In the genomic region with DNA sequence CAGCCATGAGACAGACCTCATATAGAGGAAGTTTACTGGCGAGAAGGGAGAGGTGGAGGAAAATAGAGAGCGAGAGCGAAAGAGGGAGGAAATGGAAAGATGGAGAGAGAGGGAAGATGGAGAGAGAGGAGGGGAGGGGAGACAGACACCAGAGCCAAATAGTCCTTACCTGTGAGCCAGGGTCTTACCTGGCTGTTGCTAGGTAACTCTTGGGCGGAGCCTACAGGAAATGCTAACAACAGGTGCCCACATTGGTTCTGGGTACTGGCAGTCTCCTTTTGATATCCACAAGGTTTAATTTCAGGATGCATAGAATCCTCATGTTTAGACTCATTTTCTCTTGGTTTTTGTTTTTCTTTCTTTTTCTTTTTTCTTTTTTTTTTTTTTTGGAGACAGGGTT, we compare ENCODE assay signal across 8 mouse cellular contexts. TPM values are rescaled to one million over a fixed set of nuclear protein-coding genes. Genes with fewer than 3 reads are reported as not detected.
DNase-seq lines count a peak whose midpoint lies in the region; ATAC-seq lines count a peak whose summit lies in the region.

No protein-coding gene starts in this region.

- peak overlapping the region; percentile 49 for H3K4me3 ChIP-seq in heart, embryonic 11.5 days (ENCODE audit: low read depth, low read length)
- H3K4me3 ChIP-seq in hindbrain, embryonic 11.5 days (ENCODE audit: low read depth, low read length): no peak overlapping the region
- H3K4me3 ChIP-seq in midbrain, embryonic 10.5 days: peak overlapping the region; percentile 56

- H3K9me3 ChIP-seq in heart, embryonic 11.5 days (replicated peaks; ENCODE audit: control insufficient read depth, low read length): no peaks in the 10 kb centered on the region
- no peaks in the 10 kb centered on the region for H3K9me3 ChIP-seq in hindbrain, embryonic 11.5 days (ENCODE audit: control insufficient read depth, low read length)
- no peaks in the 10 kb centered on the region for H3K9me3 ChIP-seq in midbrain, embryonic 10.5 days (replicated peaks)

- H3K4me1 ChIP-seq in heart, embryonic 11.5 days (ENCODE audit: control insufficient read depth, insufficient read depth, low read length): peaks cover 14% of the 10 kb centered on the region
- H3K4me1 ChIP-seq in hindbrain, embryonic 11.5 days (replicated peaks; ENCODE audit: control insufficient read depth, insufficient read depth, low read length): peaks cover 3% of the 10 kb centered on the region; the same call in 1 of the 2 replicates
- H3K4me1 ChIP-seq in midbrain, embryonic 10.5 days: peaks cover 15% of the 10 kb centered on the region

- WGBS in heart, embryonic 11.5 days (ENCODE audit: insufficient replicate concordance): 57% methylated on average over 4 of the region's 4 CpGs
- 76% methylated on average over 4 of the region's 4 CpGs for WGBS in hindbrain, embryonic 11.5 days
- 65% methylated on average over 4 of the region's 4 CpGs for WGBS in midbrain, embryonic 10.5 days

- no peak for ATAC-seq in heart, embryonic 11.5 days (replicated peaks; ENCODE audit: insufficient number of reproducible peaks, low FRiP score, low TSS enrichment)
- no peak for ATAC-seq in hindbrain, embryonic 11.5 days (ENCODE audit: low FRiP score)

- DNase-seq in heart, adult 8-10 months (ENCODE audit: low spot score): no peak
- DNase-seq in ES-CJ7 (ENCODE audit: low read depth, low spot score) (peak; percentile 52), adipocyte (ENCODE audit: low spot score) (no peak)
- no peak for DNase-seq in hindbrain, embryonic 11.5 days (ENCODE audit: low spot score)
- no peak for DNase-seq in midbrain, embryonic 10.5 days (ENCODE audit: low spot score)
- no peak for DNase-seq in adrenal gland, postnatal 10 days
- no peak for DNase-seq in layer of hippocampus, adult 8-10 months (ENCODE audit: low spot score in 2 of 2)

- peaks cover 3% of the 10 kb centered on the region; the same call in 1 of the 2 replicates for H3K36me3 ChIP-seq in heart, embryonic 11.5 days (ENCODE audit: control insufficient read depth, insufficient read depth, low read length)
- peaks cover 8% of the 10 kb centered on the region for H3K36me3 ChIP-seq in hindbrain, embryonic 11.5 days (ENCODE audit: control insufficient read depth, insufficient read depth, low read length)
- H3K36me3 ChIP-seq in midbrain, embryonic 10.5 days: peaks cover 27% of the 10 kb centered on the region

- H3K27ac ChIP-seq in heart, embryonic 11.5 days (ENCODE audit: low read depth, low read length): no peak overlapping the region
- no peak overlapping the region for H3K27ac ChIP-seq in hindbrain, embryonic 11.5 days (ENCODE audit: low read depth, low read length)
- H3K27ac ChIP-seq in midbrain, embryonic 10.5 days (replicated peaks): peak overlapping the region; percentile 77; the same call in 1 of the 2 replicates

- peak overlapping the region; percentile 98 for H3K4me2 ChIP-seq in heart, embryonic 11.5 days
- peak overlapping the region; percentile 51 for H3K4me2 ChIP-seq in hindbrain, embryonic 11.5 days (replicated peaks; ENCODE audit: low read depth, low read length)

- H3K27me3 ChIP-seq in heart, embryonic 11.5 days (ENCODE audit: control insufficient read depth, insufficient read depth, low read length): peaks cover 6% of the 10 kb centered on the region
- peaks cover 4% of the 10 kb centered on the region; the same call in 1 of the 2 replicates for H3K27me3 ChIP-seq in hindbrain, embryonic 11.5 days (ENCODE audit: control insufficient read depth, insufficient read depth, low read length)
- peaks cover 24% of the 10 kb centered on the region for H3K27me3 ChIP-seq in midbrain, embryonic 10.5 days (ENCODE audit: low read depth, poor library complexity, severe bottlenecking)

- H3K9ac ChIP-seq in heart, embryonic 11.5 days (ENCODE audit: low read depth, low read length): peak overlapping the region; percentile 68; the same call in 1 of the 2 replicates
- H3K9ac ChIP-seq in hindbrain, embryonic 11.5 days (ENCODE audit: low read depth, low read length): no peak overlapping the region

RNA-seq across cellular contexts. Expression of a gene that starts 1.1 kb away (rescaled TPM):
- 44.2 and 49.6 TPM in 2 replicates for polyA plus RNA-seq in heart, embryonic 11.5 days (2014; fragmentation: Nextera tagmentation; extraction: Ambion mirVana)
- 1 to 10 TPM; 2.2 to 5.9 (median 4.1) TPM for total RNA-seq in heart, adult 8-10 months (2022)
- 51.1 and 57.8 TPM in 2 replicates for polyA plus RNA-seq in hindbrain, embryonic 11.5 days (2014; fragmentation: Nextera tagmentation; extraction: Ambion mirVana)
- polyA plus RNA-seq in midbrain, embryonic 10.5 days (2016; fragmentation: Nextera tagmentation; extraction: Ambion mirVana): 64.7 and 71.7 TPM in 2 replicates
- total RNA-seq in adrenal gland, postnatal 10 days (2021): 10 to 100 TPM; 16.1 to 21.1 TPM
- 10 to 100 TPM; 13.0 to 18.4 (median 14.5) TPM for total RNA-seq in layer of hippocampus, adult 8-10 months (2022)

RNA-seq across cellular contexts. Expression of a gene that starts 16.2 kb away (rescaled TPM):
- polyA plus RNA-seq in heart, embryonic 11.5 days (2014; fragmentation: Nextera tagmentation; extraction: Ambion mirVana): 53.6 and 54.5 TPM in 2 replicates
- 10 to 100 TPM; 19.9 to 24.6 (median 22.9) TPM for total RNA-seq in heart, adult 8-10 months (2022)
- 89.6 and 91.4 TPM in 2 replicates for polyA plus RNA-seq in hindbrain, embryonic 11.5 days (2014; fragmentation: Nextera tagmentation; extraction: Ambion mirVana)
- polyA plus RNA-seq in midbrain, embryonic 10.5 days (2016; fragmentation: Nextera tagmentation; extraction: Ambion mirVana): 133 and 139 TPM in 2 replicates
- 10 to 100 TPM; 52.0 to 52.4 TPM for total RNA-seq in adrenal gland, postnatal 10 days (2021)
- total RNA-seq in layer of hippocampus, adult 8-10 months (2022): 10 to 100 TPM; 47.2 to 54.8 (median 52.9) TPM

RNA-seq across cellular contexts. Expression of a gene that starts 20.7 kb away (rescaled TPM):
- polyA plus RNA-seq in heart, embryonic 11.5 days (2014; fragmentation: Nextera tagmentation; extraction: Ambion mirVana): 36.2 and 40.4 TPM in 2 replicates
- 10 to 100 TPM; 77.8 to 99.2 (median 86.0) TPM for total RNA-seq in heart, adult 8-10 months (2022)
- polyA plus RNA-seq in hindbrain, embryonic 11.5 days (2014; fragmentation: Nextera tagmentation; extraction: Ambion mirVana): 29.2 and 30.5 TPM in 2 replicates
- 37.3 and 39.6 TPM in 2 replicates for polyA plus RNA-seq in midbrain, embryonic 10.5 days (2016; fragmentation: Nextera tagmentation; extraction: Ambion mirVana)
- 10 to 100 TPM; 77.9 to 96.9 TPM for total RNA-seq in adrenal gland, postnatal 10 days (2021)
- 10 to 100 TPM; 38.7 to 46.2 (median 40.4) TPM for total RNA-seq in layer of hippocampus, adult 8-10 months (2022)

RNA-seq across cellular contexts. Expression of a gene that starts 26.3 kb away (rescaled TPM):
- 830 and 894 TPM in 2 replicates for polyA plus RNA-seq in heart, embryonic 11.5 days (2014; fragmentation: Nextera tagmentation; extraction: Ambion mirVana)
- total RNA-seq in heart, adult 8-10 months (2022): 100 to 1,000 TPM; 330 to 410 (median 343) TPM
- polyA plus RNA-seq in hindbrain, embryonic 11.5 days (2014; fragmentation: Nextera tagmentation; extraction: Ambion mirVana): 837 and 845 TPM in 2 replicates
- 723 and 798 TPM in 2 replicates for polyA plus RNA-seq in midbrain, embryonic 10.5 days (2016; fragmentation: Nextera tagmentation; extraction: Ambion mirVana)
- 100 to 1,000 TPM; 404 to 492 TPM for total RNA-seq in adrenal gland, postnatal 10 days (2021)
- total RNA-seq in layer of hippocampus, adult 8-10 months (2022): 100 to 1,000 TPM; 399 to 630 (median 506) TPM

RNA-seq across cellular contexts. Expression of a gene that starts 28.7 kb away (rescaled TPM):
- 48.7 and 65.0 TPM in 2 replicates for polyA plus RNA-seq in heart, embryonic 11.5 days (2014; fragmentation: Nextera tagmentation; extraction: Ambion mirVana)
- not detected for total RNA-seq in heart, adult 8-10 months (2022)
- polyA plus RNA-seq in hindbrain, embryonic 11.5 days (2014; fragmentation: Nextera tagmentation; extraction: Ambion mirVana): 12.0 and 14.8 TPM in 2 replicates
- 14.8 and 19.7 TPM in 2 replicates for polyA plus RNA-seq in midbrain, embryonic 10.5 days (2016; fragmentation: Nextera tagmentation; extraction: Ambion mirVana)
- 1 to 10 TPM; 2.6 to 4.3 TPM for total RNA-seq in adrenal gland, postnatal 10 days (2021)
- under 1 TPM in 2 of 4 experiments, not detected in 2; 0.21 to 0.31 TPM for total RNA-seq in layer of hippocampus, adult 8-10 months (2022)
